Mouse (Mus musculus): ENCODE measurements around the gene Olig1. TPM values are rescaled to one million over a fixed set of nuclear protein-coding genes. Genes with fewer than 3 reads are reported as not detected.

Gene Olig1
- polyA plus RNA-seq, 1 experiment: not detected

DNA sequence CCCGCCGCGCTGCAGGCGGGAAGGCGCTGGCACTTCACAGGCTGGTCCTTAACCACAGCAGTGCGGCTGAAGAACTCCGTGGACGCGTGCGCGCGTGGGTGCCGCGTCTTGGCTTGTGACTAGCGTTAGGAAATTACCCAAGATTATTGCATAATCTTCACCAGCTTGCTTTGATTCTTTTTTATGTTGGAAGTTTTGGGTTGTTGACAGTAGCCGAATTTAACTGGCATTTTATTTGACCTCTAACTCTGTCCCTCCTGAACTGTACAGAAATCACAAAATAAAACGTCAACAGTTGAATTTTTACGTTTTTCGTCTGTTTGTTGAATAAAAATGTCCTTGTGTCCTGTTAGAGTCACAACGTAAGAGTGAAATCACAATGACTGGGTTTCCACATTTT, 2.1 kb downstream of the Olig1 start:
- no peak overlapping the region for H3K27ac ChIP-seq (ENCODE audit: insufficient read depth, low read depth, low read length)
- peaks cover 4% of the 10 kb centered on the region; the same call in 1 of the 2 replicates for H3K4me1 ChIP-seq (ENCODE audit: control insufficient read depth, insufficient read depth, low read length)
- TF ChIP-seq POLR2A (IDR thresholded peaks at IDR 0.05; ENCODE audit: borderline replicate concordance, low read depth, low read length) (no peak), CTCF (IDR thresholded peaks at IDR 0.05; ENCODE audit: low read depth, low read length) (no peak)
- H3K4me3 ChIP-seq (ENCODE audit: insufficient read depth, low read length): peak overlapping the region; percentile 6; the same call in 1 of the 2 replicates

DNA sequence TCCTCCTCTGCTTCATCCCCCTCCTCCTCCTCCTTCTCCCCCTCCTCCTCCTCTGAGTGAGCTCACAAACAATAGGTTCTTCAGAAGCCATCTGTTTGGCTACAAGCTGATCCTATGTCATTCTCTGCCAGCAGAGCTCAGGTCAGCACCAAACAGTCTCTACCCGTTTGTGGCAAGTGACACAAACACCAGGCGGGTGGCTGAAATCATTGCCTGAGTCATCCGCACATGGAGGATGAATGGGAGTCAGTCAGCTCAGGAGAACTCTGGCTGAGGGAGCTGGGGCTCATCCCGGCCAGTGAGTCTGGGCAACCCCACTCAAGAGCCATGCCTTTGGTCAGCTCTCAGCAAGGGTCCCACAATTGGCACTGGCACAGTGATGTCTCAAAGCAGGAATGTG, 10.9 kb downstream of the Olig1 start:
- H3K4me3 ChIP-seq (ENCODE audit: insufficient read depth, low read length): no peak overlapping the region
- peaks cover 3% of the 10 kb centered on the region; the same call in 1 of the 2 replicates for H3K4me1 ChIP-seq (ENCODE audit: control insufficient read depth, insufficient read depth, low read length)
- H3K27ac ChIP-seq (ENCODE audit: insufficient read depth, low read depth, low read length): no peak overlapping the region
- TF ChIP-seq POLR2A (IDR thresholded peaks at IDR 0.05; ENCODE audit: borderline replicate concordance, low read depth, low read length): no peak

DNA sequence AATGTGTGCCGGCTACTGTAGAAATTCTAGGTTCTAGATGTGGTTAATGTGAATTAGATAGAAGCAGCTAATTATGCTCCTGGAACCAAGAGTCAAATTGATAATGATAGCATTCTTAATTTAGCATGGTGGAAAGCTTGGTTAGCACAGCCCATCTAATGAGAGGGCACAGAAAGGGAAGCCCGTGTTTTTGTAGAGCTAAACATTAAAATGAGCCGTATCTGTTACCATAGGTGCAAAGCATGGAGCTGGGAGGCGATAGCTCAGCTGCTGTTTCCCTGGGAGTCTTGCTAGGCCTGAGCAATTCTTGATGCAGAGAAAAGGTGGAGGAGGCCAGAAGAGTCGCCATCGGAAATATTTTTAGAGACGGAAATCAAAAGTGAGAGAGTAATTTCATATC, 22.5 kb downstream of the Olig1 start:
- no peaks in the 10 kb centered on the region for H3K4me1 ChIP-seq (ENCODE audit: control insufficient read depth, insufficient read depth, low read length)
- TF ChIP-seq CTCF (IDR thresholded peaks at IDR 0.05; ENCODE audit: low read depth, low read length): no peak
- TF ChIP-seq POLR2A (IDR thresholded peaks at IDR 0.05; ENCODE audit: borderline replicate concordance, low read depth, low read length): no peak
- no peak overlapping the region for H3K4me3 ChIP-seq (ENCODE audit: insufficient read depth, low read length)
- no peak overlapping the region for H3K27ac ChIP-seq (ENCODE audit: insufficient read depth, low read depth, low read length)

DNA sequence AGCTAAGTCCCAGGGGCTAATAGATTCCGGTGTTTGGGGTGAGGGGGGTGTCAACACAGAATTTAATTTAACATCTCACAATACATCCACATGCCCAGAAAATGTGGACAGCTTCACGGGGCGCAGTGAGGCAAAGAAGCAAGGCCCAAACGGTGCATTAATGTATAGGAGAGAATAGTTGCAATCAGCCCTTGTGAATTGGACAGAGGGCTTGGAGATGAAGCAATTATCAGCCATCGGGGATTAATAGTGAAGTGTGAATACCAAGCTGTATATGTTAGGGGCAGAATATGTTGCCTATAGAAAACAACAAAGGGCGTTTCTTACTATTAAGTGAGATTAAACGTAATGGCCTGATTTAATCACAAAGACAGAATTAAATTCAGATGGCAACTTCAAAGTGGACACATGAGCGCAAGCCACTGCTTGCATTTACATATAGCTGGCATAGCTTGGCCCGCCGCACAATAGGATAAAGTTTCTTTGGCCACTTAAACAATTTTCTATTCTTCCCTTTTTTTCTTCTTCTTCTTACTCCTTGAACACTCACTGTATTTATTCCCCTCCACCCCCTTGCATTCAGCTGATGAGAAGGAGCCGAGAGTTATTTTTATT, 23.3 kb downstream of the Olig1 start:
- Histone ChIP-seq H3K4me1 (ENCODE audit: control insufficient read depth, insufficient read depth, low read length) (no peaks in the 10 kb centered on the region), H3K4me3 (ENCODE audit: insufficient read depth, low read length) (no peak overlapping the region), H3K27ac (ENCODE audit: insufficient read depth, low read depth, low read length) (no peak overlapping the region)
- TF ChIP-seq CTCF (IDR thresholded peaks at IDR 0.05; ENCODE audit: low read depth, low read length) (no peak), POLR2A (IDR thresholded peaks at IDR 0.05; ENCODE audit: borderline replicate concordance, low read depth, low read length) (no peak)

DNA sequence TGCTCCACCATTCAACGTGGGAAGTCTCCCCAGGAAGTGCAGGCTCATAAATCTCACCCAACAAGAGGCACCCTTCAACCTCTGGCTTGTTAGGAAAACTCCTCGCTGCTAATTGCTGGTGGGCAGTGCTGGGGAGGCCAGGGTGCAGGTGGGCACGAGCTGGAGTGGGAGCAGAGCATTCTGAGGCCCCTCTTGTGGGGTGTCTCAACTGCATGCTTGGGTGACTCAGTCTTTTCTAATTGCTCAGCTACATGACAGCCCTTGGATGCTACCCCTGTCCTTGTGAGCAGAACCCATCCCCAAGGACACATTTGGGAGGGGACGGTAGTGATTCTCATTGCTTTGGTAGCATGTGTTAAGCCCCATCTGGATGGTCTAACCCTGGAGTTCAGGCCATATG, 28.2 kb downstream of the Olig1 start:
- H3K4me3 ChIP-seq (ENCODE audit: insufficient read depth, low read length): no peak overlapping the region

DNA sequence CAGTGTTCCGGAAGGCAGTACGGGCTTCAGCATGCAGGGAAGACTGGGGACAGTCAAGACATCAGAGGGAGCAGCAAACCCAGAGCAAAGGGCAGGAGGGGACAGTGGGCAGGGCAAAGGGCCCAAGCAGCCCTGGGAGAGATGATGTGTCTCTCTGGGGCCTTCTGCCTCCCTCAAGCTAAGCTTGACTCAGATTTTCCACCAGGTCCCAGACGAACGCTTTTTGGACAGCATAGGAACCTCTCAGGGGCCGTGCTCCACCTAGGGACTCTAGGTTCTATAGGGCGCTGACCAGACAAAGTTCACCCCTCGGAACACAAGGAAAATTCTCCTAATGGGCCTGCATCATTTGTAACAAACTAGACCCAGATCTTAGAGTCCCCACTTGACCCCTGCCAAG, 29.8 kb downstream of the Olig1 start:
- TF ChIP-seq POLR2A (IDR thresholded peaks at IDR 0.05; ENCODE audit: borderline replicate concordance, low read depth, low read length) (no peak), CTCF (IDR thresholded peaks at IDR 0.05; ENCODE audit: low read depth, low read length) (no peak)
- no peak overlapping the region for H3K27ac ChIP-seq (ENCODE audit: insufficient read depth, low read depth, low read length)
- H3K4me3 ChIP-seq (ENCODE audit: insufficient read depth, low read length): no peak overlapping the region
- H3K4me1 ChIP-seq (ENCODE audit: control insufficient read depth, insufficient read depth, low read length): no peaks in the 10 kb centered on the region

More for the DNA sequence above, 28.2 kb downstream of the Olig1 start:
- no peak for TF ChIP-seq CTCF (IDR thresholded peaks at IDR 0.05; ENCODE audit: low read depth, low read length)
- H3K27ac ChIP-seq (ENCODE audit: insufficient read depth, low read depth, low read length): no peak overlapping the region
- H3K4me1 ChIP-seq (ENCODE audit: control insufficient read depth, insufficient read depth, low read length): no peaks in the 10 kb centered on the region

DNA sequence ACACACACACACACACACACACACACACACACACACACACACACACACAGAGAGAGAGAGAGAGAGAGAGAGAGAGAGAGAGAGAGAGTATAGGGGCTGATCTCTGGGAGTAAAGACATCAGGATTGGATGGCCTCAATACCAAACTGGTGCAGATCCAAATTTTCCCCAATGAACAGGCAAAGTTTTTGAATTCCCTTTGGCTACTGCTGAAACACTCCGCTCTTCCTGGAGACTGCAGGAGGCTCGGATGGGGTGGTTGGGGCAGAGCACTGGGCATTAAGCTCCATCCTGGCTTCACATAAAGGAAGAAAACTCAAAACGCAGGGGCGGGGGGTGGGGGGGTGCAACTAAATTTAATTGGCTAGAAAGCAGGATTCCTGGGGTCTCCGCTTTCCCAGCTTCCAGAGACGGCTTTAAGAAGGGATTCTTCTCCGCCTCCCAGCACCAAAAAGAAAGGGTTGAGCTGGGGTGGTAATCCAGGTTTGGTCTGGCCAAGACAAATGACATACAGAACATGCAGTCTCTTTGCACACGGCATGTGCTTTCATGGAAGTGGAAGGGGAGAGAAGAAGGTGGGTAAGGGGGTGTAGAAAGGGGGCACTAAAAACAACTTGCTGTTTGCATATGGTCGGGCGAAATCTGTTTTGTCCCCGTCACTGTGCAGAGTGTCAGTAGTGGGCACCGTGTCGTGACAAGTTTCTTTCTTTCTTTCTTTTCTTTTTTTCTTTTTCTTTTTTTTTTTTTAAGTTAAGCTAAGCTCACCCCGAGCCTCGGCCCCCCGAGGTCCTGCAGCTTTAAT, 31.3 kb downstream of the Olig1 start:
- Histone ChIP-seq H3K4me1 (ENCODE audit: control insufficient read depth, insufficient read depth, low read length) (peaks cover 2% of the 10 kb centered on the region; the same call in 1 of the 2 replicates), H3K27ac (ENCODE audit: insufficient read depth, low read depth, low read length) (no peak overlapping the region), H3K4me3 (ENCODE audit: insufficient read depth, low read length) (no peak overlapping the region)
- TF ChIP-seq POLR2A (IDR thresholded peaks at IDR 0.05; ENCODE audit: borderline replicate concordance, low read depth, low read length): no peak
- TF ChIP-seq CTCF (IDR thresholded peaks at IDR 0.05; ENCODE audit: low read depth, low read length): no peak

DNA sequence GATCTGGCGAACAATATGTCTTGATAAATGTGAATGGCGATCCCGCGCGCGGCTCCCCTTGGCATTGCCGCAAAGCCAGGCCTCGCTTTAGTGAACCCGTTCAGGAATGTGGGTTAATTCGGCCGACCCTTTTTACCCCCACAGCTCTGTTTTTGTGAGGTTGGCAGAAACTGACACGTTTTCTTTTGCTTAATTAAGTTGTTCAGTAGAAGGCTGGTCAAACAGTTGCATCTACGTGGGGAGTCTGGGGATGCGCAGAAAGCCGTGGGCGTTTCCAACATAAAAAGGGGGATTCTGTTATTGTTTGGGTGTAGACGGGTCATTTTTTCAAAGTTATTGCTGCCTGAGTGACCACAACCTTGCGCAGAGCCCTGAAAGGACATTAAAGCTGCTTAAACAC, 31.9 kb downstream of the Olig1 start:
- TF ChIP-seq CTCF (IDR thresholded peaks at IDR 0.05; ENCODE audit: low read depth, low read length): no peak
- TF ChIP-seq POLR2A (IDR thresholded peaks at IDR 0.05; ENCODE audit: borderline replicate concordance, low read depth, low read length): no peak
- Histone ChIP-seq H3K27ac (ENCODE audit: insufficient read depth, low read depth, low read length) (no peak overlapping the region), H3K4me1 (ENCODE audit: control insufficient read depth, insufficient read depth, low read length) (peaks cover 2% of the 10 kb centered on the region; the same call in 1 of the 2 replicates), H3K4me3 (ENCODE audit: insufficient read depth, low read length) (no peak overlapping the region)

DNA sequence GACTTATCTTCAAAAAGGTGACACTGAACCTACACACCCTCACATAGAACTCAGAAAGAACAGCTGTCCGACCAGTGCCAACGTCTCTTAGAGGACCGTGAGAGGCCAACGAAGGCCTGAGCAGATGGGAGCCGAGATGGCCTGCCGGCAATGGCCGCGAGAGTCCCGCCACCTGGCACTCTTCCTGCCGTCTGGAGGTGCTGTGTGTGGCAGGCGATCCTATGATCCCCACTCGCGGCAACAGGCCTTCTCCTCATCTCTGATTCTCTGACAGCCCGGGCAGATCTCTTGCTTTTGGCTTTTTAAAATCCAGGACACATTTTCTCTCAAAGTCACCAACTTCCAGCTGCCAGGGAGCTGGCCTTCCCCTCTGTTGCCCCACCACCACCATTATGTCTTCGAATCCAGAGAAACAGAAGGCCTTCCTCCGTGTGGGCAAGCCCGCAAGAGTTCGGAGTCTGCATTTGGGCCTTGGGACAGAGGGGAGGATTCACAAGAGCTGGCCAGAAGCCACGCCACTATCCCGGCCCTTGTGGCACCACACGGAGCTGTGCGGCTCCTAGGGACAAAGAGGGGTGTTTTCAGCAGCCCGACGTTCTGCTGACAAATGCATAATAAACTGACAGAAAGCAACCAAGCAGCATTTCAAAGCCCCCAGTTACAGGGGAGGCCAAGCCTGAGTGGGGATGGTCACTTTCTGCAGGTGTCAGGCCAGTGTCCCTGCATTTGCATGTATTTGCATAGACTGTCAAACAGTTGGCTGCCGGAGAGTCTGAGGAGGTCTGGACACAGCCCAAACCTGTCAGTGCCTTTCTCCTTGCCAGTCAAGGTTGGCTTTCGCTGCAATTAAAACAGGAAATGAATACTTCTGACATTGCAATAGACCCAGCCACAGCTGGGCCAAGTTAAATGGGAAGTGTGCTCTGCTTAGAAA, 34.5 kb downstream of the Olig1 start:
- peaks cover 2% of the 10 kb centered on the region; the same call in 1 of the 2 replicates for H3K4me1 ChIP-seq (ENCODE audit: control insufficient read depth, insufficient read depth, low read length)
- no peak for TF ChIP-seq CTCF (IDR thresholded peaks at IDR 0.05; ENCODE audit: low read depth, low read length)
- TF ChIP-seq POLR2A (IDR thresholded peaks at IDR 0.05; ENCODE audit: borderline replicate concordance, low read depth, low read length): no peak
- no peak overlapping the region for H3K27ac ChIP-seq (ENCODE audit: insufficient read depth, low read depth, low read length)
- H3K4me3 ChIP-seq (ENCODE audit: insufficient read depth, low read length): no peak overlapping the region
